Mouse (Mus musculus) skeletal muscle tissue, adult 2 months (tissue): ENCODE measurements around the gene Gm38392.
"Not testable (repeated sequence)": the region's sequence is repeated elsewhere in the genome, so short reads cannot be mapped to it uniquely, and the experiment has no call there.

Source experiments
- DNase-seq: peaks from one replicate; pipeline ENCODE4 v3.0.0-alpha.2; 2012; ENCODE audit warnings: low read depth, low spot score

The Gm38392 gene

GRCm38 (mm10) chr3:88276529-88277143, 10.4 kb downstream of the Gm38392 start:
- DNase-seq = no peak

- DNase-seq = no peak
These were observed 10.9 kb downstream of the Gm38392 start for GRCm38 (mm10) chr3:88276121-88276520.

GRCm38 (mm10) chr3:88274002-88274401, 13.0 kb downstream of the Gm38392 start:
- DNase-seq = no peak

GRCm38 (mm10) chr3:88271859-88272258, 15.2 kb downstream of the Gm38392 start:
- no peak for DNase-seq

- not testable (repeated sequence) for DNase-seq
These were observed 15.7 kb downstream of the Gm38392 start for GRCm38 (mm10) chr3:88271298-88271697.

GRCm38 (mm10) chr3:88268991-88269390, 18.0 kb downstream of the Gm38392 start:
- DNase-seq = no peak

- not testable (repeated sequence) for DNase-seq
These were observed 19.0 kb downstream of the Gm38392 start for GRCm38 (mm10) chr3:88268014-88268413.

GRCm38 (mm10) chr3:88262346-88262745, 24.7 kb downstream of the Gm38392 start:
- DNase-seq = no peak

- DNase-seq = no peak
These were observed 30.6 kb downstream of the Gm38392 start for GRCm38 (mm10) chr3:88256382-88256781.

- DNase-seq = no peak
These were observed 31.1 kb downstream of the Gm38392 start for GRCm38 (mm10) chr3:88255950-88256349.

- DNase-seq = no peak
These were observed 32.6 kb downstream of the Gm38392 start, which contains the start of gene Rhbg for GRCm38 (mm10) chr3:88254268-88254926. Gene Rhbg, minus strand, starts transcription at chr3:88254709.

- no peak for DNase-seq
These were observed 34.3 kb downstream of the Gm38392 start for GRCm38 (mm10) chr3:88252739-88253138.

- no peak for DNase-seq
These were observed 38.6 kb downstream of the Gm38392 start for GRCm38 (mm10) chr3:88248406-88248805.

GRCm38 (mm10) chr3:88247666-88248065, 39.3 kb downstream of the Gm38392 start:
- DNase-seq = no peak

- DNase-seq = peak; percentile 33
These were observed 41.2 kb downstream of the Gm38392 start for GRCm38 (mm10) chr3:88245811-88246210.

GRCm38 (mm10) chr3:88244071-88244470, 42.9 kb downstream of the Gm38392 start:
- DNase-seq = peak; percentile 15

- peak; percentile 38 for DNase-seq
These were observed 44.5 kb downstream of the Gm38392 start for GRCm38 (mm10) chr3:88242531-88242930.

- DNase-seq = no peak
These were observed 45.8 kb downstream of the Gm38392 start for GRCm38 (mm10) chr3:88241045-88241786.

GRCm38 (mm10) chr3:88239446-88239845, 47.6 kb downstream of the Gm38392 start:
- no peak for DNase-seq

- no peak for DNase-seq
These were observed 48.1 kb downstream of the Gm38392 start for GRCm38 (mm10) chr3:88238866-88239391.

GRCm38 (mm10) chr3:88237556-88238194, 49.3 kb downstream of the Gm38392 start:
- no peak for DNase-seq

- no peak for DNase-seq
These were observed 49.9 kb downstream of the Gm38392 start for GRCm38 (mm10) chr3:88237161-88237555.
